Mouse (Mus musculus): ENCODE data around the gene Mcpt8. TPM values are rescaled to one million over a fixed set of nuclear protein-coding genes. Genes with fewer than 3 reads are reported as not detected.
"Not testable (repeated sequence)": the region's sequence is repeated elsewhere in the genome, so short reads cannot be mapped to it uniquely, and the experiment has no call there.

The Mcpt8 gene
- not detected in 2 replicates for polyA plus RNA-seq (2012; rRNA removed)

DNA sequence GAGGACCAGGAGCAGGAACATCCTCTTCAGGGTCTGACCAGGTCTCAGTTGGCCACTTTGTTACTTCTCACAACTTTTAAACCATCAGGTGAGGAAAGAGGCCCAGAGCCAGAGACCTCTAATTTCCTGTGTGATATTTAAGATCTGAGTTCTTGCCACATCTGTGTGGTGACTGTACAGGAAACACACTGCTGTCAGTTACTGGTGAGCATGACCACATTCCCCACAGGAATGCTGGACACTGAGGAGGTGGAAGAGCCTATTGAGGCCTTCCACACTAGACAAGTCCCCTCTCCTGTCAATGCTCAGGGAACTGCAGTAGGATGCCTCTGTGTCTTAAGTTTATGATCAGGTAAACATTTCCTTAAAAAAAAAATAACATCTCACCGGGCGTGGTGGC lies at the start of gene Mcpt8:
Mcpt8 (minus strand) TSS at position 107 of the 400 bp plus-strand sequence.
- DNase-seq (ENCODE audit: low spot score): no peak

- DNase-seq (ENCODE audit: low spot score): not testable (repeated sequence)
Measured at GRCm38 (mm10) chr14:56133675-56134074, 48.6 kb upstream of the Mcpt8 start.

GRCm38 (mm10) chr14:56132508-56132907 lies 47.4 kb upstream of the Mcpt8 start, which contains the start of gene Gzmd:
Gzmd (minus strand) TSS chr14:56132608.
- not testable (repeated sequence) for DNase-seq (ENCODE audit: low spot score)

- DNase-seq (ENCODE audit: low spot score): no peak
Measured at GRCm38 (mm10) chr14:56128341-56128740, 43.3 kb upstream of the Mcpt8 start.

- DNase-seq (ENCODE audit: low spot score): no peak
Measured at GRCm38 (mm10) chr14:56123516-56123915, 38.4 kb upstream of the Mcpt8 start.

DNA sequence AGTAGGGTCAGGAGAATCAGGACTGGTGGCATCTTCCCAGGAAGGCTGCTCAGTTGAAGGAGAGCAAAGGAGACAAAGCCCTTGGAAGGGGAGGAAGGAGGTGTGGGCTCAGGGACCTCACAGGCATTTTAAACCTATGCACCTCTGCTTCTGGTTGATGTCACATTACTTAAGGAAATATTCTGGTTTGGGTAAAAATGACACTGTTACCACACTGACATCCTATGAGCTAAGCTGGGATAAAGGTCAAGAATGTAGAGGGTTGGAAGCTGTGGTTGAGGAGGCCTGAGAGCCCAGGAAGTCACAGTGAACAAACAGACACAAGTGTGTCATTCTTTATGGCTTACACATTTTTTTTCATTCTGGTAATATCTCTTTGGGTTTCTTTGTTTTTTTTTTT lies 35.5 kb upstream of the Mcpt8 start, which contains the start of gene Gzme:
Gzme (minus strand) TSS at position 101 of the 400 bp plus-strand sequence.
- no peak for DNase-seq (ENCODE audit: low spot score)

- DNase-seq (ENCODE audit: low spot score): not testable (repeated sequence)
Measured at GRCm38 (mm10) chr14:56115531-56116310, 30.6 kb upstream of the Mcpt8 start.

GRCm38 (mm10) chr14:56105447-56106180 lies 20.5 kb upstream of the Mcpt8 start:
- no peak for DNase-seq (ENCODE audit: low spot score)

- no peak for DNase-seq (ENCODE audit: low spot score)
Measured at GRCm38 (mm10) chr14:56105016-56105415, 19.9 kb upstream of the Mcpt8 start.

GRCm38 (mm10) chr14:56103452-56103851 lies 18.4 kb upstream of the Mcpt8 start:
- no peak for DNase-seq (ENCODE audit: low spot score)

DNA sequence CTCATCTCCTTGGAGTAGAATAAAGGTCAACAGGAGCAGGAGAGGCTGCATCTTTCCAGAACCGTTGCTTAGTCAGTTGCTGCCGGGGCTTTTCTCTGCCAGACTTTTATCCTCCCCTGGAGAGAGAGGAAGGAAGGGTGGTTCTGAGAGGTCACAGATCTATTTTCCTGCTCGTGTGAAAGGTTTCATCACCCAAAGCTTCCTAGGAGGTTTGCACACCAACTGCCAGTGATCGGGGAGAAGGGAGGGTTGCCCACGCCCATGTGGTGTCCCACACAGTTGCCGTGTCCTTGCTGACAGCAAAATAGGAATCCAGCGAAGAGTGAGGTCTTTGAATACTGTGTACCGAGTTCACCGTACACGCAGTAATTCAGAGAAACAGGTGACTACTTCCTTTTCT lies 17.3 kb upstream of the Mcpt8 start, which contains the start of gene Ctsg:
Ctsg (minus strand) TSS at position 189 of the 400 bp plus-strand sequence.
- DNase-seq (ENCODE audit: low spot score): no peak

GRCm38 (mm10) chr14:56098940-56099339 lies 13.9 kb upstream of the Mcpt8 start:
- DNase-seq (ENCODE audit: low spot score): no peak

DNA sequence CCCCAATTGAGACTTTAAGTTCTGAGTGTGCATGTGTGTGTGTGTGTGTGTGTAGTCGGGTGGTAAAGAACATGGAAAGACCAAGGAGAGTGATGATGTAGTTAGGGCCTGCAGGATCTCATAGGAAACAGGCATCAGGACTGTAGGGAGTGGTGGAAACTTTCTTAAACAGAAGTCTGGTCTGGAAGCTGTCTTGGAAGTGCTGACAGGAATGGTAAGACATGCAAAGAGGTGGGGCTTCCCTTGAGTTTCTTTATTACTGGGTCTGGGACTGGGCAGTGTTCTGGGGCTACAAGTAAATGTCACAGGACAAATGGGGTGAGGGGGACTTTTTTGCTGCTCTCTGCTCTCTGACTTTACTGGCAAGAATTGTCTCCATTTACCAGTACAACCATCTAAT lies 12.5 kb upstream of the Mcpt8 start:
- DNase-seq (ENCODE audit: low spot score): no peak

DNA sequence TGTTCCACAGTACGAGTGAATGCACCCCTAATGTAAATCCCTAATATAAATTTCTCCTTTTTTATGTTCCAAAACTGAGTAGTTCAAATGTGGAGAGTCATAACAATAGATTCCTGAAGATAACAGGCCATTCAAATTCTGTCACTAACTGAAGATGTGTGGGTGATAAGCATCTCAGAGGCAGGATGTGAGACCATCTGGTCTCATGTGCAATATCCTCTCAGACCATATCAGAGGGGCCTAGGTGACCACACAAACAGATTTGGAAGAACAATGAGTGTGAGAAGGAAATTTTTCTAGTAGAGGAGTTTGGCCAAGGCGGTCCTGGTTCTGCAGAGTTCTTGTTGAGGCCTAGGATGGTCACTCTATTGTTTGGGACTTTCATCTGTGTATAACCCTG lies 8.3 kb upstream of the Mcpt8 start:
- no peak for DNase-seq (ENCODE audit: low spot score)

DNA sequence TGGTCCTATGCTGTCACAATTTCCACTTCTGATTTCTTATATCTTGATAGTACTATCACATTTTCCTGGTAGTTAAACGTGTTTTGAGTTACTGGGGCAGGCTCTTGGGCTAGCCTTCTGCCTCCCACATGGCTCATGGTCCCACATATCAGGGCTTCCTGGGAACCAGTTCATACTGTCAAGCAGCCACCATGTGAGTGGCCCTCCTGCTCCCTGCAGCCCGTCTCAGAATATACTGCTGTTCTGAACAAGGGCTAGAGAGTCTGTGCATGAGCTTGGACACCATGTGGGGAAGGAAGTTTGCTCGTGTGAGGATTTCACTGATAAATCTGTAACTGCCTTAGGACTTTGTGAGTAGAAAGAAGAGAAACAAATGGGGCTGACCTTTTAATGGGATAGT lies 1.6 kb upstream of the Mcpt8 start:
- DNase-seq (ENCODE audit: low spot score): no peak

GRCm38 (mm10) chr14:56082016-56082415 lies 3.1 kb downstream of the Mcpt8 start:
- no peak for DNase-seq (ENCODE audit: low spot score)

DNA sequence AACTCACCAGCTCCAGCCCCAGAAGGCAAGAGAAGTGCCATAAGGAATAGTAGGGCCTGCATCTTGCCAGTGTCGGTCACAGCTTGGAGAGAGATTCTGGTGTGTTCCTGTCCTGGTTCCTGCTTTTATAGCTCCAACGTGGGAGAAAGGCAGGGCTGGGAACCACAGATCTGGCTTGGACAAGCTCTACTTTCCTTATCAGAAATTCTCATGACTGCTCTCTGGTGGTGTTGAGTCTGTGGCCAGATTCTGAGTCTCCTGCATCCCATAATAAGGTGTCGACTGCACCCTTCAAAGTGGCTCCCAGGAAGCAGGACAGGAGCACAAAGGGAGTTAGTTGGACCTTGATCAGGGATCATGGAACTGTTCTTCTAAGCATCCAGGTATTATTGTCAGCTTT lies 22.9 kb downstream of the Mcpt8 start, which contains the start of gene Mcpt4:
Mcpt4 (minus strand) TSS at position 101 of the 400 bp plus-strand sequence.
- DNase-seq (ENCODE audit: low spot score): not testable (repeated sequence)

- no peak for DNase-seq (ENCODE audit: low spot score)
Measured at GRCm38 (mm10) chr14:56057722-56058121, 27.4 kb downstream of the Mcpt8 start.

GRCm38 (mm10) chr14:56055408-56055807 lies 29.7 kb downstream of the Mcpt8 start:
- DNase-seq (ENCODE audit: low spot score): no peak

GRCm38 (mm10) chr14:56041792-56042191 lies 43.3 kb downstream of the Mcpt8 start, which contains the start of gene Mcpt2:
Mcpt2 (plus strand) TSS chr14:56042041.
- DNase-seq (ENCODE audit: low spot score): not testable (repeated sequence)

DNA sequence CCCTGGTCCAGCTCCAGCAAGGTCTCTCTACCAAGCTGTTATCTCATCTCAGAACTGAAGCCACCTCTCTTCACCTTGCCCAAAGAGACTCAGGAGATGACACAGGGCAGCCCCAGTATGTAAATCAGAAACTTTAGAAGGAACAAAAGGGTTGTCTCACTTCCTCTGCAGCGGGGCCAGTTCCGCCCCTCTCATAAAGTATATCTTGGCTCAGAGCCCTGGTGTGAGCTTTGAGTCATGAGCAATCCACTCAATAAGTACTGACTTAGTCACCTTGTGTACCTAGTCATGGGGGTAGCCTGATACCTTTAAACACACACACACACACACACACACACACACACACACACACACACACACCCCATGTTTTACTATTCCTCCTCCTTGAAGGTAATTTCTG lies 50.6 kb downstream of the Mcpt8 start:
- no peak for DNase-seq (ENCODE audit: low spot score)

Measured in urinary bladder, adult 2 months (tissue).